Mouse (Mus musculus): ENCODE measurements at regions not wholly inside any gene's neighbourhood (a gene's known extent, or its start where the extent isn't known, plus 50 kb on each side); places are given as distances from the start of the nearest gene placed in this dataset.

DNA sequence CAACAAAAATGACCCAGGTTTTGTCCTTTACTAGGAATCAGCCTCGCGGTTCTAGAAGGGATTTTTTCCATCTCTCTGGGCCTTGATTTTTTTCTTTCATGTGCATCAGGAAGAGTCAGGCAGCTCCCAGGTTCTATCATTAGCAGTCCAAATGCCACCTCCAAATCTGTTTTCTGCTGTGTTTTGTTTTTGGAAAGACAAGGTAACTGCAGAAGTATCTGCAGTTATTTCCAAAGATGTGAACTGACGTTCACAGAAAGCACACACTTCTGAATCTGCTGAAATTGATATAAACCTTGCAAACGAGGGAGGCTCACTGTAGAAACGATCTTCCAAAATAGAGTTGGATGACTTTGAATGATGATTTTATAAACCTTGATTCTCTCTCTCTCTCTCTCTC is 480.1 kb downstream of the Prss52 start:
- Histone ChIP-seq H3K27ac (ENCODE audit: low read depth, low read length) (peak overlapping the region; percentile 100), H3K4me1 (ENCODE audit: insufficient read depth) (peaks cover 32% of the 10 kb centered on the region), H3K9me3 (ENCODE audit: low read length) (no peaks in the 10 kb centered on the region), H3K27me3 (ENCODE audit: insufficient read depth, low read length) (no peaks in the 10 kb centered on the region), H3K4me2 (ENCODE audit: low read depth) (no peak overlapping the region), H3K36me3 (ENCODE audit: insufficient read depth) (no peaks in the 10 kb centered on the region), H3K9ac (no peak overlapping the region; the same call in 1 of the 2 replicates), H3K4me3 (ENCODE audit: low read depth, low read length) (no peak overlapping the region)
- ATAC-seq (no peak), DNase-seq (peak; percentile 50)
- TF ChIP-seq CTCF (IDR thresholded peaks at IDR 0.05; ENCODE audit: low read depth), result no peak
- 44% methylated on average over 5 of the region's 5 CpGs for WGBS

DNA sequence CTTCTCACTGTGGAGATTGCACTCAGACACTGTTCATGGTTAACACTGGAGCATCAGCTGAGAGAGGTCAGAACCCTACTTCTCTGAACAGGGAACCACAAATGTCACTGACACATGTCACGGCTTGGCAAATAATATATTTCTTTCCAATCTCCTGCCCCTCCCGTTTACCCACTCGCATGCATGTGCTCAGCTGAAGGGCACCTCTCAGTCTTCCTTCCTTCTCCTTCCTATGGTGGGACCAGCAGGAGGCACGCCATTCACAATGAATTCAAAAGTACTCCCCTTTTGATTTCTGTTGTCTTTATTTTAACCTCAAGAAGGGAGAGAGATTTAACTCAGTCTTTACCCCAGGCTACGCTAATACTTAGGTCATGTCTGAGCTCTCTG is 481.0 kb downstream of the Prss52 start:
- H3K4me2 ChIP-seq (ENCODE audit: low read depth), result peak overlapping the region; percentile 90
- ATAC-seq (no peak), DNase-seq (peak; percentile 56)
- H3K27ac ChIP-seq (ENCODE audit: low read depth, low read length), result peak overlapping the region; percentile 100
- no peaks in the 10 kb centered on the region for H3K9me3 ChIP-seq (ENCODE audit: low read length)
- no peaks in the 10 kb centered on the region for H3K27me3 ChIP-seq (ENCODE audit: insufficient read depth, low read length)
- H3K4me1 ChIP-seq (ENCODE audit: insufficient read depth), result peaks cover 32% of the 10 kb centered on the region
- H3K36me3 ChIP-seq (ENCODE audit: insufficient read depth), result no peaks in the 10 kb centered on the region; the same call in 1 of the 2 replicates
- no peak overlapping the region; the same call in 1 of the 2 replicates for H3K4me3 ChIP-seq (ENCODE audit: low read depth, low read length)
- WGBS, result 11% methylated on average over 5 of the region's 5 CpGs
- peak overlapping the region; percentile 99 for H3K9ac ChIP-seq
- TF ChIP-seq CTCF (IDR thresholded peaks at IDR 0.05; ENCODE audit: low read depth), result no peak

DNA sequence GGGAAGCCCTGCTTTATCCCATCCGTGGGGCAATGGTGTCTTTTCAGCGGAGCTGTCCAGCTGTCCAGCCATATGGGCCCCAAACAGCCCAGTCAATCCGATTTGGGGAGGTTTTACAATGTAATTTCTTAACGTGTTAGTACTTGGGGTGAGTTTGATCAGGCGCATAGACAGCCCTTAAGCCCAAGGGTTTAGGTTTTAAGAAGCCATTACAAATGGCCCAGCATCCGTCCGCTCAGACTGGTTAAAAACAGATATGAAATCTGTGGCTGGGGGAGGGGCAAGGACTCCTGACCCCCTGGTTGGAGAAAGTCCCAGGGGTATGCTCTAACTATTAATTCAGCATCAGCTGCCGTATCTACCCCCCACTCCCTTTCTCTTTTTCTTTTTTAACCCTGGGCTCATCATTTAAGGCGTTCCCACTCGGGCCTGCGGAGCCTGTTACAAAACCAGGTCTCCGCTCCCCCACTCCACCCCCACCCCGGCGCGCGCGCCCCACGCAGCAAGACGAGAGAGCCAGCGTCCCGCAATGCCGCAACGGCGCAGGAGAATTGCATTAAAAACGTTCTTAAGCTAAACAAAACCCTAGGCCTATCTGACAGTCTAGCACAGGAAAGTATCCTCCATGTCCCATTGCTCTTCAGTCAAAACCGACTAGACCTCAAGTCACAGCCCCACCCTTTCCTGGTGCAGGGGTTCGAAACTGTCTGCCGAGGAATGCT is 481.5 kb downstream of the Prss52 start:
- Histone ChIP-seq H3K9me3 (ENCODE audit: low read length) (no peaks in the 10 kb centered on the region), H3K36me3 (ENCODE audit: insufficient read depth) (peaks cover 2% of the 10 kb centered on the region; the same call in 1 of the 2 replicates), H3K9ac (peak overlapping the region; percentile 99), H3K4me2 (ENCODE audit: low read depth) (peak overlapping the region; percentile 90), H3K4me3 (ENCODE audit: low read depth, low read length) (peak overlapping the region; percentile 74), H3K4me1 (ENCODE audit: insufficient read depth) (peaks cover 28% of the 10 kb centered on the region), H3K27me3 (ENCODE audit: insufficient read depth, low read length) (no peaks in the 10 kb centered on the region), H3K27ac (ENCODE audit: low read depth, low read length) (peak overlapping the region; percentile 100)
- 11% methylated on average over 28 of the region's 28 CpGs for WGBS
- DNase-seq (peak; percentile 69), ATAC-seq (no peak)
- no peak for TF ChIP-seq CTCF (IDR thresholded peaks at IDR 0.05; ENCODE audit: low read depth)

DNA sequence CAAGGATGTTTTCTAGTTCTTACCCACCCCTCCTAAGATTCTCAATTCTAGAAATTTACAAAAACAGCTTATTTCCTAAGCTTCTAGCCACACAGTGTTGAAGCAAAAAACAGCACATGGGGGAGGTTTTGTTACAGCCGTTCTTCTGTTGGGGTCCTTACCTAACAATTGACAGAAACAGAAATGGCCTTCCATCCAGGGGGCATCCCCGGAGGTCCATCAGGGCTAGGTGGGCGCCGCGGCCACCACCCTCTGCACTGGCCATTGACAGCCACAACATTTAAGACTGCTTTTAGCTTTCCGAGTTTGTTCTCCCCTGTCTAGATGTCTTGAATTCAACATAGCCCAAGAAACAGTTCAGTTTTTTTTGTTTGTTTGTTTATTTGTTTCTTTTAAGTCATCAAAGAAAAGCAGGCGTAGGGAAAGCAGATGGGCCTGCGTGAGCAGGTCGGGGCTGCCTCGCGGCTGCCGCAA is 482.3 kb downstream of the Prss52 start:
- H3K27me3 ChIP-seq (ENCODE audit: insufficient read depth, low read length), result no peaks in the 10 kb centered on the region
- H3K36me3 ChIP-seq (ENCODE audit: insufficient read depth), result peaks cover 9% of the 10 kb centered on the region; the same call in 1 of the 2 replicates
- peak overlapping the region; percentile 100 for H3K27ac ChIP-seq (ENCODE audit: low read depth, low read length)
- 8% methylated on average over 12 of the region's 12 CpGs for WGBS
- peak overlapping the region; percentile 74 for H3K4me3 ChIP-seq (ENCODE audit: low read depth, low read length)
- no peaks in the 10 kb centered on the region for H3K9me3 ChIP-seq (ENCODE audit: low read length)
- H3K4me2 ChIP-seq (ENCODE audit: low read depth), result peak overlapping the region; percentile 90
- peak overlapping the region; percentile 99 for H3K9ac ChIP-seq
- H3K4me1 ChIP-seq (ENCODE audit: insufficient read depth), result peaks cover 24% of the 10 kb centered on the region
- DNase-seq, result peak; percentile 49
- no peak for ATAC-seq
- no peak for TF ChIP-seq CTCF (IDR thresholded peaks at IDR 0.05; ENCODE audit: low read depth)

DNA sequence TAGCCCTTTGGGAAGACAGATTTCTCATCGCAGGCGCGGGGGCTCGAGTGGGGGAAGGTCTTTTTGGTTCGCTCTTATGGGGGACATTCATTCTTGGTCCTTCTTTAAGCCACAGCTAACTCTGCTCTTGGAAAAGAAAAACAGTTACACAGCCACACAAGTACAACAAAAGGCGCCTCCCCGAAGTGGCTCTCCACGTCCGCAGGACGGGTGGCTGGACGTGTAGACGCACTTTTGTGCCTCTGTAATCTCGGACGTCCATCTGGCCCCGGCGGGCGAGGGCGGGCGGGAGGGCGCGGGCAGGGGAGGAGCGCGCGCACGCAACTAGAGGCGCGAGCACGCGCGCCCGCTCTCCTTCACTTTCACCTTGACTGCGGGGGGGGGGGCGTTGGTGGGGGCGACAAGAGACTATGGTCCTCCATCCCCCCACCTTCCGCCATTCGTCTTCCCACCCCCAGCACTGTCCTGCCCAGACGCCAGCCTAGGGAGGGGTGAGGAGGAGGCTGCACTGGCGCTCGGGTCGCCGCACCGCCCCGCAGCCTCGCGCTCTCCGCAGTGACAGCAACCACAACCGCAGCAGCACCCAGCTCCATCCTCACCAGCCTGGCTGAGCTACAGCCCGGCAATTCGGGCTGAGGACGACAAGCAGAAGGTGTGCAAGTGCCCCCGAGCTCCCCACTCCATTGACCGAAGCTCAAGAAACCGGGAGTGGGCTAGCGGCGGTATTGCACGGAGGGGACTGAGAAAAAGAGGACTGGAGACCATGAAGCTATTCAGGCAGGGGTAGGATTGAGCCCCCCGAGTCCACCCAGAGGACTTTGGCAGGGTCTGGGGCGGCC is 483.0 kb downstream of the Prss52 start:
- 3% methylated on average over 53 of the region's 58 CpGs for WGBS
- Histone ChIP-seq H3K4me1 (ENCODE audit: insufficient read depth) (peaks cover 21% of the 10 kb centered on the region), H3K9me3 (ENCODE audit: low read length) (no peaks in the 10 kb centered on the region), H3K27me3 (ENCODE audit: insufficient read depth, low read length) (no peaks in the 10 kb centered on the region), H3K9ac (peak overlapping the region; percentile 99), H3K4me3 (ENCODE audit: low read depth, low read length) (peak overlapping the region; percentile 74), H3K4me2 (ENCODE audit: low read depth) (peak overlapping the region; percentile 90), H3K27ac (ENCODE audit: low read depth, low read length) (peak overlapping the region; percentile 100), H3K36me3 (ENCODE audit: insufficient read depth) (peaks cover 14% of the 10 kb centered on the region; the same call in 1 of the 2 replicates)
- DNase-seq, result peak; percentile 74
- peak; percentile 45 for ATAC-seq
- TF ChIP-seq CTCF (IDR thresholded peaks at IDR 0.05; ENCODE audit: low read depth), result no peak

DNA sequence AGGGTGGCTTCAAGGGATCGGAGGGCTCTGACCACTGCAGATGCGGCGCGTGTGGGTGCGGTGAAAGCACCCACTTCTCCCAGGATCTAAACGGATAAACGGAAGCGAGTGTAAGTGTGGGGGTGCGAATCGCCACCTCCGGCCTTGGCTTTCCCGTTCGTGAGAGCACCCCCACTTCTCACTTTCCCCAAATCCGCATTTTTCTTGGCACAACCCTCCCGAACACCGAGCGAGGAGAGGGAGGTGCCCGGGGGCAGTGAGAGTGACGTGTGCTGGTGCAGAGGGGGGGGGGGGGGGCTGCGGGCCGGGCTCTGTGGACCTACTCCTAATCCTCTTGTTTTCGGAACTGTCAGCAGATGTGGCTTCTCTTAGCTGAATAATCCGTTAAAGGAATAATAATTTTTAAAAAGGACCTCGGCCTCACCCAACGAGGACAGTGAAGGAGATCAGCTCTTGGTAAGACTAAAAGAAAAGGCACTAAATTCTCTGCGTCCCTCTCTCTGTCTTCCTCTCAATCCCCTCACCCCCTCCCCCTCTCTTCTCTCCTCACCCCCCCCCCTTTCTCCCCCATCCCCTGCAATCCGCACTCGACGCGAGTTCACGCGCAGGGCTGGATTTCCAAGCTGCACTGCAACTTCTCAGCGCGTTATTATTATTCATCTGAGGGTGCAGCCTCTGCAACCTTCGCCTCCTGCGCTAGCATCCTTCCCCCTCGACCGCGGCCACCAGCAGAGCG is 483.8 kb downstream of the Prss52 start:
- peak; percentile 57 for ATAC-seq

More for the DNA sequence above, 483.8 kb downstream of the Prss52 start:
- Histone ChIP-seq H3K36me3 (ENCODE audit: insufficient read depth) (peaks cover 14% of the 10 kb centered on the region; the same call in 1 of the 2 replicates), H3K4me1 (ENCODE audit: insufficient read depth) (peaks cover 16% of the 10 kb centered on the region), H3K4me3 (ENCODE audit: low read depth, low read length) (peak overlapping the region; percentile 74), H3K4me2 (ENCODE audit: low read depth) (peak overlapping the region; percentile 90), H3K27me3 (ENCODE audit: insufficient read depth, low read length) (no peaks in the 10 kb centered on the region), H3K9me3 (ENCODE audit: low read length) (no peaks in the 10 kb centered on the region), H3K27ac (ENCODE audit: low read depth, low read length) (peak overlapping the region; percentile 100), H3K9ac (peak overlapping the region; percentile 99)
- TF ChIP-seq CTCF (IDR thresholded peaks at IDR 0.05; ENCODE audit: low read depth), result no peak
- WGBS, result under 1% methylated on average over 40 of the region's 40 CpGs
- peak; percentile 91 for DNase-seq
